Mouse (Mus musculus): Measurements from ENCODE around the gene Ctnna3.
A peak's percentile ranks its signal among the peaks of the same experiment; 100 is the strongest.

The Ctnna3 gene

DNA sequence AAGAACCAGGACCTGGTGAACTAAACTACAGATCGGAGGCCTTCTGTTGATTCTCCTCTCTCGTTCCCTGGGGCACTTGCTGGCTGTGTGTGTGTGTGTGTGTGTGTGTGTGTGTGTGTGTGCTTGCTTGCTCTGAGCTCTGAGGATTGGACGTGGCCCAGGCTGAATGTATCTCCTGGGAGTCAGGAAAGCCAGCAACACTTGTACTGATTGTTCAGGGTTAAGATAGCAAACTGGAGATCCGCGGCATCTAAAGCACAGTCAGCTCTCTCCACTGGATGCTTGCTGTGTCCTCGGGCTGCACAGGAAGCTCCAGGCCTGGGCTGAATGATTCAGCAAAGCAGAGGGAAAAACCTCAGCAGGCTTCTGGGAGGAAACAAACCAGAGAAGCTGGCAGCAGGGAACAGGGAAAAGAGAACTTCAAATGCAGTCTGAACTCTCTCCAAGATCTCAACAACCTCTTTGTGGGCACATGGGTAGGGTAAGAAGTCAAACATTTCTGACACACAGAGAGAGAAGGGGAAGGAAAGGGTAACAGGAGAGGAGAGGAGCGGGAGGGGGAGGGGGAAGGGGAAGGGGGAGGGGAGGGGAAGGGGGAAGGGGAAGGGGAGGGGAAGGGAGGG lies 524.5 kb downstream of the Ctnna3 start:
- DNase-seq: no peak

DNA sequence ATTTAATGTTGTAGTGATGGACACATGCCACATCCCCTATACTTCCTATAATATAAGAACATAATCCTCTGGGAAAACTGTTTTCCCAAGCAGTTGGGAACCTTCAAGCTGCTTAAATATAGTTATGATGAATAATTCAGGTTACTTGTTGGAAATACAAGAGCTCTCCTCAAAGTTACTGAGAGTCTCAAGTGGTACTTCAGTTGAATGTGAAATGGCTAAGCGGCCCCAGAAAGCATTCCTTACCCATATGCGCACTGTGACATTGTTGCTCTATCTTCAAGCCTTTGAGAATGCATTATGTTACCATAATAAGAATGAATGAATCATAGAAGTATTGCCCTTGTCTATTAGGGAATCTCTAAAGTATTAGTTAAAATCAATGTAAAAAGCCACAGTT lies 542.4 kb downstream of the Ctnna3 start:
- no peak for DNase-seq

DNA sequence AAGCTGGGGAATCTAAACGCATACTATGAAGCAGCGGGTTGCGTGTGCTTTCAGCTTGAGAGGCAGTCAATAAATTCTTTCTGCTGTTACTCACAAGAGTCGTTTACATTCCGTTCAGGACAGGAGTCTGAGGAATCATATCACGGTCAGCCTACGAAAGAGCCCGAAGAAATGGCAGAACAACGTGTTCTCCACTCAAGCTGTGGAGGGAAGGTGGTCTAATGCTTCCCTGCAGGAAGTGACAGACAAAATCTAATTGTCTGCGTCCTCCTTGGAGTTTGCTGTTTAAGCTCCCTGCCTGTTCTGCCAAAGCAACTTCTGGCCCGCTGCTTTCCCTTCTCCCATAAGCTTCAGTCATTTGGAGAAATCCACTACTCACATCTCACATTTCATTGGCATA lies 548.2 kb downstream of the Ctnna3 start:
- no peak for DNase-seq

DNA sequence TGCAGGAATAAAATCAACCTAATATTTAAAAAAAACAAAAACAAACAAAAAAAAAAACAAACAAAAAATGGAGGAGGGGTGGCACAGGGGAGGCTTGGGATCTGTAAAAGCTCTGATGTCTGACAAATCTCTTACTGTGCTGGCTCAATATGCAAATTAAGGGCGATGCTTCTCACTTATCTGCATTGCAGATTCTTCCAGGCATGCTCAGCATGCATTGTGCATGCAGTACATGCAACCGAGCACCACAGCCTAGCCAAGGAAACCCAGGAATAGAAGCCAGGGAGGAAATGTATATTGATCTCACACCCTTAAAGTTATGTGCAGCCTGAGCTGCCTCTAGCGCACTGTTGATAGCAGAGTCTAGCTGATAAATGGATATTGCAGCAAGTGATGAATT lies 548.6 kb downstream of the Ctnna3 start:
- no peak for DNase-seq

DNA sequence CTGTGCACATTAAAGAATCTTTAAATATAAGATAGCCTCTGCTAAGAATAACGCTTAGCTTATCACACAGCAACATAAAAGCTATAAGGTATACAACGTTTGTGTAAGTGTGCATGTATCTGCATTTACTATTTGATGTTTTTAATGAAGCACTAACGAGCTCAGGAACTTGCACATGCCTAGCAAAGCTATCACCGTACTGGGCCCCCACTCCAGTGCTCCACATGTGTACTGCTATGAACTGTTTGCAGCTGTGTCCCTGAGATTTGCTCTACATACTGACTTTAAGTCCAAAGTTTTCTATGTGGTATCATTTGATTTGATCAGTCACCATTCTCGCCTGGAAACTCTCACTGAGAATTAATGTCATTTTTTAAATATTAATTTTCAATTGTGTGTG lies 549.1 kb downstream of the Ctnna3 start:
- no peak for DNase-seq

DNA sequence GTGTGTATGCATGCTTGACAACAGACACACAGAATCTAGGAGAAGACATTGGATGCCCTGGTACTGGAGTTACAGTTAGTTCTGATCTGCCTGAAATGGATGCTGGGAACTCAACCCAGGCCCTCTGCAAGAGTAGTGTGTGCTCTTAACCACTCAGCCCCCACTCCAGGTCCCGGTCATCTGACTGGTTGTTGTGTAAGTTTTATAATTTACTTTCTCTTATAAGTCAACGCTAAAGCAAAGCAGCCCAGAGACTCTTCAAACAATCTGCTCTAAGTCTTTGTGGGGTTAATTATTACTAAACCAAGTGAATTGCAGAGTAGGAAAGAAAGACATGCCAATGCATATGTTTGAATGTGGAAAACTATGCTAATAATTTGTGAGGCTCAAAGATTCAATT lies 549.5 kb downstream of the Ctnna3 start:
- DNase-seq: no peak

DNA sequence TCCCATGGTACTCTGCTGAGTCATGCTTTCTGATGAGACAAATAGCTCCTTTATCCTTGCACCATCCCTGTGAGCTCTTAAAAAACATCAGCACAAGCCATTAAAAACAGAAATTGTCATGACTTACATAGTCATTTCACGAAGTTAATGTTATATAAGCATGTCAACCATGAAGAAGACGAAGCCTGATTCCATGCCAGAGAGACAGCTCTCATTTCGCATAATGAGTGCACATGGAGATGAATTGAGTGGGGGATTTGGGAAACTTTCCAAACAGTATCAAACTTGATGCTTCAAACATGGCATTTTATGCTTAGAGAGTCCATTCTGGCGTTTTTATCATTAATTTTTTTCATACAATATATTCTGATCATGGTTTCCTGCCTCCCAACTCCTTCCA lies 555.7 kb downstream of the Ctnna3 start:
- DNase-seq: no peak

DNA sequence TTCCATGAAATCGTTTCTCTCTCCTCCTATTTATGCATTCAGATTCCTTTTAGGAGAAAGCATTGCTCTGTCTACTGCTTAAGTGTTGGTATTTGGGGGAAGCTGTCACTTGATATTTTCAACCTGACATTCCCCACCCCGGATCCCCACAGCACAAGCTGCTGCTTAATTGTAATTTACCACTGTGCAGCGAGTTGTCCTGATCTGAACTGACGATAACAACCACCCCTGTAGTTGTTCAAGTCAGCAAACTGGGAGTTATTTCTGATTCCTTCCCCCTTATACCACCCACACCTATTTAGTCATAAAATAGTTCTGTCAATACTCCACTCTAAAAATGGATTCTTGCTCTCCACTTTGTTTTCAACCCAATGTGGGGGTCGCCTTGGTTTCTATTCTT lies 564.4 kb downstream of the Ctnna3 start:
- no peak for DNase-seq

DNA sequence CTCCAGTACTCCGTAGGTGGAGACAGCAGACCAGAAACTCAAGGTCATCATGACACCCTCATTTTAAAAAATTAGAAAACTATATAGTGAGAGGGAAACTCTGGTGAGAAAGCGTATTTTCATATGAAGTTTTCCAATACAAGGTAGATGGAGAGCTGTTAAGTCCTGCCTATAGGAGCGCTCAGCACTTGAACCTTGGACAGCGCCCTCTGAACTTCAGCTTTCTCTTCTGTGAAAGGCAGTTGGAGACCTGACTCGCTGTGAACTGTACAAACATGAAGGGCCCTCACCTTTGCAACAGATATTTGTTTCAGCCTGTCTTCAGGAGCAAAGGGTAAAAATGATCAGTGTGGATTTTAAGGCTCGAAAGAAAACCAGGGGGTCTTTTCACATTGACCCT lies 571.6 kb downstream of the Ctnna3 start:
- DNase-seq: no peak

DNA sequence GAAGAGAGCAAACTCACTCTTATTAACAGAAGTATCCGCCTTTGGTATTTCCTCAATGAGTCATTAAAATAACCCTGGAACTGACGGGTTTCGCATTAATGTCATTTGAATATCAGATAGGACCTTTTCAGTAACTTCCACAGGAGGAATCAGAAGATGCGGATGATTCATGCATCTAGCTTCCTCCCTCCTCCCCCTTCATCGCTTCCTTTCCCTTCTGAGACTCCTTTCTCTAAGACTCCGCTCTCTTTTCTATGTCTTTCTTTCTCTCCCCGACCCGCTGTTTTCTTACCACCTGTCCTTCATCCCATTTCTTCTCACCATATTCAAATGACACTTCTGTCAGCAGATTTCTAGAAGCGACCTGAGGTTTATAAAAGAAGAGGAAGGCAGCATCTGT lies 572.1 kb downstream of the Ctnna3 start:
- no peak for DNase-seq

DNA sequence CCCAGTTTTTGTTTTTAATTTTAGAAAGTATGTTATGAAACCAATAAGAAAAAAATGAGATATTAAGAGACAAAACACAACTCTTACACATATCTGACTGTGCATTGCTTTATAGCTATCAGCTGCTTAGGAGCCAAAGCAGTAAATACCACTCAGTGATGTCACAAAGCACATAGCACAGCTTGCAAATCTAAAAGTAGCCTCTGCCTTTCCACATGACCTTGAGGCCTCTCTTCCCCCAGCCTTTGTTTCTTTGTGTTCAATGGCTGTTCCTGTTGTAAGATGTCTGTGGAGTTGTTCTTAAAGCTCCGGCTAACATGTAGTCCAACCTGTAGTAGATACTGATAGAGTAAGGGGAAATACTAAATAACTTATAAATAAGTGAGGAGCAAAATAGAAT lies 590.4 kb downstream of the Ctnna3 start:
- no peak for DNase-seq

DNA sequence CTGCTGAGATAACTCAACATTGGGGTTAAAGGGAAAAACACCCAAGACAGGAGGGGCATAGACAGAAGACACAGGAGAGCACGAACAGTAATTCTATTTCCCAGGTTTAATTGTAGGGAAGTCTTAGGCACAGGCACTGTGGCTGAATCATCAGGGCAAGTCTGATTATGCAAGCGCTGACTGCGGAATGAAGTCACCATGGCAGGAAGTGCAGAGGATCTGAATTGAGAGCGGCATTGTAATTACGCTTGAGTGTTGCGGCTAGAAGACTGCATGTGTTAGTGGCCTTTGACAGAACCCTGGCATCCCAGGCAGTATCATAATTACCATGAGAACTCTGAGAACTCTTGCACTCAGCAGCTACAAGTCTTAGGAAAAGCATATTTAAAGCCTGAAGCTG lies 593.4 kb downstream of the Ctnna3 start:
- no peak for DNase-seq

DNA sequence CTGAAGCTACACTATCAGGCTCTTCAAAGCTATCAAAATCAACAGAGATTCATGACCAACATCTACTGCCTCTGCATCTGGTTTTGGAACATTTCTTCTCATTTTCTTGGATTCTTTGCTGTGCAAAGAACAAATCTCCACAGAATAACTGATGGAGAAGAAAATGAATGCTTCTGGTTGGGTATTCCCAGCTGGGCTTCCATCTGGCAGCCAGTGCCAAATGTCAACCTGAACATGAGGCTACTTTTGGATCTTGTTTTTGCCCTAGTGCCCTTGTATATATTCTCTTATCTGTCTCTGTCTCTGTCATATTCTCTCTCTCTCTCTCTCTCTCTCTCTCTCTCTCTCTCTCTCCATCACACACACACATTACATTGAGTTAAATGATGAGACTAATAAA lies 601.0 kb downstream of the Ctnna3 start:
- DNase-seq: no peak

DNA sequence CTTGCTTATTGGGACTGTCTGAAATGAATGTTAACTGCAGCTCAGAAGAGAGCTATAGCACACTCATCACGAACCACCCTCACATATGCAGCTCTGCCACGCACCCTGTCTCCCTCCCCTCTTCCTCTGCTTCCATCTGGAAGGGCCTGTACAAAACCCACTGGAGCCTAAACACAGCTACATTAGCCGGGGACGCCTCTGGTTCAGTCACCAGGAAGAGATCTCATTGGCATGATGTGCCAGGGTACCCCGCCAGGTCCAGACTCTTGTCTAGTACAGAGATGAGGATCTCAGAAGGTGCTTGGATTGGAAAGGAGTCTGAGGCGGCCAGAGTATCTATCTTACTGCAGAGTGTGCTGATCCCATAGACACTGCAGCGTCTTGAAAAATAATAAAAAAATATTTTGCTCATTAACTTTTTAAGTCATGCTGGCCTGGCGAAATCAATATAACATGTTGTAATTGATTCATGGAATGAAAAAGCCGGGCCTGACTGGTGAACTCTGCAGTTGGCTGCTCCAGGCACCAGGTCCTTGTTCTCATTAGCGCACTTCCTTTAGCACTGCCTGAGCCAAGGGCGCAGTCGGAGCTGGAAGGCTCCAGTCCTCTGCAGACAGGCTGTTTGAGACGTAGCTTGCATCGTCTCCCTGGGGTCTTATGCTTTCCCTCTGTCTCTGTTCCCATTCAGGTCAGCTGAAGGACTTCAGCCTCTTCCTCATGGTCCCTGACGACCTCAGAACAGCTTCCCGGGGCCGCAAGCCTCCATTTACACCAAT lies 610.0 kb downstream of the Ctnna3 start:
- DNase-seq: no peak

DNA sequence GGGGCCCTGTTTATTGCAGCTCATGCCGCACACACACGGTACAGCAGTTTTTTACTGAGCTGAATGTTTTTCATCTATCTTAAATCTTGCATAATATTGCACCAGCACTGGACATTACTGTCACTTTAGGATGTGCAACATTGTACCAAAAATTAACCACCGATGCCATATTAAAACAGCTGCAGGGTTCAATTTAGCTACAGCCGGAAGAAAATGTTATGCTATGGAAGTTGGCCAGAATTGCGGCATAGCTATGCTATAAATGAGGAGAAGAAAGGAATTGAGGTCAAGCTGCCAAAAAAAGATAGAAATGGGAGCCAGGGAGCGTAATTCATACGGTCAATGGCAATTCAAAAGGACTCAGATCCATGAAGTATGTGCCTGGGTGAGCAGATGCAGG lies 611.3 kb downstream of the Ctnna3 start:
- DNase-seq: no peak

DNA sequence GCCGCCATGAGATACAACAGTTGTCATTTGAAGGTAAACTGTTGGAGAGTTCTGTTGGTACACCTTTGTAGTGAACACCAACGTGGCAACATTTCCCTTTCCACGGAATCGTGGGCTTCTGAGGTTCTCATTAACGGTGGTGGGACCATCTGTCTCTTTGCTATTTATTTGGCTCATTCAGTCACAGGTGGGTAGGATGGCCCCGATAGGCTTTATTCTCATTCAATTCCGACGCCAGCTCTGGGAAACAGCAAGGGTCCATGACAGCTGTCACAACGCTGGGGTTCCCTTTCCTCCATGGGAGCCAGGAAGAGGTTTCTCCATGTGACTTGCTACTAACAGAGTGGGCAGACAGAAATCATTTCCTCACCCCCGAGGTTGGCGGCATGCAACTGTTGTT lies 612.0 kb downstream of the Ctnna3 start:
- DNase-seq: no peak

DNA sequence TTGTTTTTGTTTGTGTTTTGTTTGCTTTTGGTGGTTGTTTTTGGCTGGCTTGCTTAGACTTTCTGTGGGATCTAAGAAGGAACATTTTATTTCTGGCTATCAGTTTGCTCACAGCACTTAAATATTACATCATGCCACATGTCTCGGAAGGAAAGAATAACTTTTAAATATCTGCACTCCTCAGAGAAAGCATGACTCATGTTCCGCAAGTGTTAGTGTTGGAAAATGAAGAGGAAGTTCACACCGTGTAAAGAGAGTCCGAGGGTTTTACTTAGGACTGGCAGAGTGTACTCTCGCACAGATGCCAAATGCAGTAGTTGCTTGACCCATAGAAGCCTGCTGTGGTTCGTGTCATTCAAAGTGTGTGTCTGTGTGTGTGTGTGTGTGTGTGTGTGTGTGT lies 619.3 kb downstream of the Ctnna3 start:
- no peak for DNase-seq

DNA sequence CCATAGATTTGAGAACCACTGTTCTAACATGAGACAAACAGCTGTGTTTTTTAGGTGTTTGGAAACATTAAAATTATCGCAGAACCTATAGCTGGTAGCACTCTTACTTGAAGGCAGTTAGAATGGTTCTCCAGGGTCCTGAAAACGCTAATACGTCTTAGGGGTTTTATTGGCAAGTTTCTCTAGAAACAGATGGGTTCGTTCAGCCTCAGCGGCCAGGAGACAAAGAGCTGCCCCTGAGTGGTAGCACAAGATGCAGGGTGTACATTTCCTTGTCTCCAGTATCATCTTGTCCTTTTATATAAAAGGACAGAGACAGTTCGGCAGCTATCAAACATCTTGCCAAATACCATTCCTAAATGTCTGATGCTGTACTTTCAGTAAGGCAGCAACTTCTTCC lies 620.0 kb downstream of the Ctnna3 start:
- no peak for DNase-seq

DNA sequence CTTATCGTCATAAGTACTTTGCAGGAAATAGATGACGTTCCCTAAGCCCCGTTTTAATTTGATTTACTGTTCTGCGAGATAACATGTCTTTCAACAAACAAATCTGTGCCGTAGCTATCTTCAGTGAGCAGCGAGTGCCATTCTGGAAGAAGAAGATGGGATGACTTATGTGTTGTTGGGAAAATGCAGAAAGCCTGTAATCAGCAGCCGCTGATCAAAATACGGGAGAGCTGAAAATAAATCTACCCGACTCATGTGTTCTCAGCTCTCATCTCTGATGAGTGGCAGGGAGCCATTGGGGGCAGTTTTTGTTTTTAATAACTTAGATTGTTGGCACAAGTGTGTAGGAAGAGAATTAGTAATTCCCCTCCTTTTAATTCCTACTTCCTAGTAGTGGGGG lies 633.8 kb downstream of the Ctnna3 start:
- DNase-seq: no peak

DNA sequence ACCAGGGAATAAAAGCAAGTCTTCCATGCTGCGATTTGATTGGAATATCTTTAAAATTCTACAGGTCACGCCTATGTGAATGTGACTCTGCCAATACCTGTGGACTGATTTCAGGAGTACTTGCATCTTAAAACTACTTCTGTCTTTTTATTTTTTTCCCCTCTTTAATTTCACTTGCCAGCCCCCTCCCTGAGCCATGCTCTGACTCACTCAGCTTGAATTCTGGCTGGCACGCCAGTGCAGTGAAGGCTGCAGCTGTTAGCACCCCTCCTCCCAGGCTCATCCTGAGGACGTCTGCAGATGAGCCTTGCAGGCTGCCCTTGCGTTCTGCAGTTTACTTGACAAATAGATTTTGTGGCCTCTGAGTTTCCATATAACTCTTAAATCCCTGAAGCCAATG lies 646.0 kb downstream of the Ctnna3 start:
- no peak for DNase-seq

DNA sequence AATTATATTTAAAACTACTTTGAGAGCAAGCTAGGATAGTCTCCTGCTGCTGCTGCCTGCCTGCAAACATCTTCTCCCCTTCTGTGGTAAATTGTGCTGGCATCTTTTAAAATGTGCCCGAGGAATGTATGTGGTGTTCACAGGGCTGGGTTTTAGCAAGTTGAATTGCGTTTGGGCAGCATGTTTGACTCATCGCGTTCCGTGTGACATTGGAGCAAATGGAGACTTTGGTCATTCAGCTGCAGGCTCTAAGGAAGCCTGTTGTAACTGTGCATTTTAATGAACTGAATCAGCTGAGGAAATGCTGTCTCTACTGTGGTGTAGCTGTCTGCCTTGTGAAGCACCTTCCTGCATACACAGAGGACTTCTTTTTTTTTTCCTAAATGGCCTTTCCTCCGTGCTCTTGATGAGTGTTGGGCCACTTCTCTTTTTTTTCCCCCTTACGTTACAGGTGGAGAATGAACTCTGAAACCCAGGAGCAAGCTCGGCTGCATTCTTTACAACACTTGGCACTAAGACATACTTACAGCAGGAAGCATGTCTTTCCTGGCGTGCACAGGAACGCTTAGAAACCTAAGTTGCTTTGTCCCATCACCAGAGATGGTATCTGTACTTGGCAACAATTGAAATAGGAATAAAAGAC lies 646.6 kb downstream of the Ctnna3 start:
- no peak for DNase-seq

DNA sequence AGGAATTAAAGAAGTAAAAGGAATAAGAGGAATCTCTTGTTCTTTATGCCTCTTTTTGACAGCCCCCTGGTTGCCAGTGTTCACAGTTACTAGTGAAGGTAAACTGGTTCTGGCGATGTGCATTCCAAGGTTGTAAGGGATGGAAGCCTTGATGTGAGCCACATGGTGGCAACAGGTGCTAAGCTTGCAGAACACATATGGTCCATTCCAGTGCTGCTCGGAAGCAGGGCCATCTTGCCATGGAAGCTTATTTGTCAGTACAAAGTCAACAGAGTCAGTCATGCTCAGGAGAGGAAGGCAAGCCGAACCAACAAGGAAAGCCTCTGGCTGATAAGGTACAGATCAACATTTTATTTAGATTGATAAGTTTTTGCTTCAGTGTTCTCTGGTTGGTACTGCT lies 652.4 kb downstream of the Ctnna3 start:
- no peak for DNase-seq

DNA sequence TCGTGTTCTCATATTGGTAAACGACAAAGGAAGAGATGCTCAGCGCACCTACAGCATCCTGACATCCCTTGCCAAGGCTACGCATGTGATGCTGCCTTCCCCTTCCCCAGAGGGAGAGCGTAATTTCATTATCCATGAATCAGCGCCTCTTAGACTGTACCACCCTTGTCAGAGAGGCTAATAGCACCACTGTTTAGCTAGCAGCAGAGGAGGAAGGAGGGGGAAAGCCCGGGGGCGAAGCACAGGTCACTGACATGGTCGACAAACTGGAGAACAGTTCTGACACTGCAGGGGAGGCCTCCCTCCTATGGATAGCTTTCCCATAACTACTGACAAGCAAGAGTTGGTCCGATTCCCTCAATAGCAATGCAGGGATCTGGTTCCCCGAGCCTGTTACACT lies 653.9 kb downstream of the Ctnna3 start:
- DNase-seq: no peak

DNA sequence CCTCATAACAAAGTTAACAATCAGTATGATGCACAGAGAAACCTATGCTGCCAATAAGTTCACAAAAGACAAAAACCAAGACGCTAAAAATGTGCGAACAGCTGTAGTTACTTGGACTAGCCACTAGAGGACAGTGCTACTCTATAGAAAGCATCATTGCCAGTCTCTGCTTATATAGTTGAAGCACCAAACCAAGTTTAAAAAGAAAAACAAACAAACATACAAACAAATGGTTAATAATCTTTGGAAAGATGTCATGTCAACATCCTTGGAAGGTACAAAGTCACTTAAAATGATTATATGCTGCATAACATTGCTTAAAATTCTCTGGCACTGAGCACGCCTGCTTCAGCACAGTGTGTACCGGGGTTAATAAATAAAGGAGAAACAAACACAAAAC lies 654.6 kb downstream of the Ctnna3 start:
- peak; percentile 16 for DNase-seq

DNA sequence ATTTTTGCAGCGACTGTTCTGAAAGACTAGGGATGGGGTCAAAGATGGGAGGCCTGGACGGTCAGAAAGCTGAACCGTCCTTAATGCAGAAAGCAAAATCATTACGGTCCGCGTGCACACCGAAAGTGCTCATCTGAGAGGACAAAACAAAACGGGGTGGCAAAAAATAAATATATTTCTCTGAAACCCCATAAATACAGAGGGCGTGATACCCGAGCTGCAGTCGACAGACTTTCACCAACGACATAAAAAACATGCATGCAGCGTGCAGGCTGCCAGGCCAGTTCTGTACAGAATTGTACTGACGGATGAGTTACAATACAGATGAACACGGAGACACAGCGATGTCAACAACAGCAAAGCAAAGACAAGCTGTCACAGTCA lies 656.3 kb downstream of the Ctnna3 start:
- no peak for DNase-seq
